Mouse (Mus musculus) liver, embryonic 14.5 days (tissue): ENCODE data around the gene Adam12.

Experiments
- CTCF ChIP-seq: IDR thresholded peaks from 2 replicates; pipeline ENCODE4 v1.5.1; 2016; ENCODE audit warnings: antibody characterized with exemption, low read depth, control low read depth
- EP300 ChIP-seq: IDR thresholded peaks from 2 replicates; pipeline ENCODE4 v1.6.1; 2016; ENCODE audit warnings: antibody characterized with exemption, low read depth

DNA sequence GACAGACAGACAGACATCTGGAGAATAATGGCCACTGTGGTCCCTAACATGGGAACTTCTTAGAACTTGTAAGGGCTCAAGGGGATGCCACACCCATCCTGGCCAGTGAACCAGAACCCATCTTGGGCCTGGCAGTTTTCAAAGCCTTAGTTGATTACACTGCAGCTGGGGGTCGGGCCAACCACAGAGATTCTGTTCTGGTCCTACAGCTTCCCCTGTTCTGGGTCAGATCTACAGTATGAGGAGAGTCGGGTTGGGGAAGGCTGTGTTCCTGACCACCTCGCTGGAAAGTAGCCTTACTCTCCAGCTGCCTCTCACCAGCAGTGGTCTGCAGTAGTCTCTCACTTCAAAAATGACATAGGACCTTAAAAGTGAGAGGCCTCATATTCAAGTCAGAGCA lies 5.7 kb downstream of the Adam12 start:
- TF ChIP-seq CTCF, result no peak
- no peak for TF ChIP-seq EP300
